Mouse (Mus musculus) forebrain, postnatal 0 days (tissue): ENCODE results near the gene A830018L16Rik. TPM values are rescaled to one million over a fixed set of nuclear protein-coding genes. Genes with fewer than 3 reads are reported as not detected.

ENCODE experiments used
- ATAC-seq: fragments of 200-750 bp; cut with Nextera tagmentation; 2 replicates; pipeline ENCODE4 v1.8.0; 2017; ENCODE audit warnings: mild to moderate bottlenecking, moderate library complexity
- DNase-seq: peaks from one replicate; pipeline ENCODE4 v3.0.0-alpha.2; 2015
- H3K27ac ChIP-seq: fragments of 300-500 bp; sonication (generic); 2 replicates; pipeline ENCODE4 v1.5.1; 2014; ENCODE audit warnings: low read depth, mild to moderate bottlenecking, antibody characterized with exemption, low read length, moderate library complexity, mixed read lengths
- H3K27me3 ChIP-seq: fragments of 300-500 bp; sonication (generic); 2 replicates; pipeline ENCODE4 v1.6.1; 2014; ENCODE audit warnings: mild to moderate bottlenecking, low read length, mixed read lengths; ENCODE audit not compliant: insufficient read depth
- H3K36me3 ChIP-seq: fragments of 300-500 bp; sonication (generic); 2 replicates; pipeline ENCODE4 v1.6.1; 2014; ENCODE audit warnings: mild to moderate bottlenecking, moderate library complexity; ENCODE audit not compliant: insufficient read depth
- H3K4me1 ChIP-seq: fragments of 300-500 bp; sonication (generic); 2 replicates; pipeline ENCODE4 v1.6.1; 2014; ENCODE audit warnings: antibody characterized with exemption; ENCODE audit not compliant: insufficient read depth
- H3K4me2 ChIP-seq: fragments of 300-500 bp; sonication (generic); 2 replicates; pipeline ENCODE4 v1.6.1; 2014; ENCODE audit warnings: low read depth, mild to moderate bottlenecking, moderate library complexity
- H3K4me3 ChIP-seq: fragments of 300-500 bp; sonication (generic); 2 replicates; pipeline ENCODE4 v1.5.1; 2014; ENCODE audit warnings: low read depth, low read length, mixed read lengths
- H3K9ac ChIP-seq: fragments of 300-500 bp; sonication (generic); 2 replicates; pipeline ENCODE4 v1.6.1; 2014; ENCODE audit warnings: mild to moderate bottlenecking
- H3K9me3 ChIP-seq: fragments of 300-500 bp; sonication (generic); 2 replicates; pipeline ENCODE4 v1.6.1; 2016; ENCODE audit warnings: low read length
- CTCF ChIP-seq: sonication (generic); IDR thresholded peaks from 2 replicates; pipeline ENCODE4 v1.5.1; 2016; ENCODE audit warnings: antibody characterized with exemption, control low read depth, low read depth
- WGBS: fragments of 180-500 bp; shearing (Covaris S2); extraction: QIAGEN DNeasy Blood & Tissue Kit; methylation state at CpG from one replicate; pipeline ENCODE4 v1.1.7; 2014; 5-methylcytosine and 5-hydroxymethylcytosine counted together
- polyA plus RNA-seq: library from polyadenylated mRNA; unstranded; fragments of >200 nt; fragmentation: Nextera tagmentation; extraction: Ambion mirVana; gene quantifications from 2 replicates; pipeline ENCODE4 v1.2.1, GENCODE M21; 2015
- total RNA-seq: library from RNA; depleted of rRNA; stranded (reverse); fragments of >200 nt; gene quantifications from 2 replicates; pipeline ENCODE4 v1.2.3, GENCODE M21; 2014

Gene A830018L16Rik
- total and polyA plus RNA-seq, 2 experiments from 2014 or later, result 18.3 to 32.1 TPM

GRCm38 (mm10) chr1:11750607-11751006, 336.7 kb downstream of the A830018L16Rik start:
- peak; percentile 21 for DNase-seq
- no peak overlapping the region for H3K27ac ChIP-seq
- no peaks in the 10 kb centered on the region for H3K36me3 ChIP-seq
- no peak overlapping the region for H3K9ac ChIP-seq
- peak; percentile 68 for ATAC-seq
- no peaks in the 10 kb centered on the region; the same call in 1 of the 2 replicates for H3K27me3 ChIP-seq
- 56% methylated on average over 2 of the region's 2 CpGs for WGBS
- no peak for TF ChIP-seq CTCF
- no peak overlapping the region for H3K4me3 ChIP-seq
- no peak overlapping the region for H3K4me2 ChIP-seq
- no peaks in the 10 kb centered on the region for H3K4me1 ChIP-seq
- 0 out of 2 replicates have a peak, but pooled peaks cover 6% of the 10 kb centered on the region for H3K9me3 ChIP-seq

GRCm38 (mm10) chr1:11751996-11752395, 338.1 kb downstream of the A830018L16Rik start:
- no peak overlapping the region for H3K27ac ChIP-seq
- no peak overlapping the region for H3K9ac ChIP-seq
- TF ChIP-seq CTCF, result no peak
- no peaks in the 10 kb centered on the region for H3K4me1 ChIP-seq
- no peaks in the 10 kb centered on the region for H3K36me3 ChIP-seq
- no peaks in the 10 kb centered on the region for H3K9me3 ChIP-seq
- no peak overlapping the region for H3K4me2 ChIP-seq
- H3K4me3 ChIP-seq, result no peak overlapping the region
- no peak for DNase-seq
- H3K27me3 ChIP-seq, result no peaks in the 10 kb centered on the region; the same call in 1 of the 2 replicates
- ATAC-seq, result no peak

- no peaks in the 10 kb centered on the region for H3K36me3 ChIP-seq
- no peak for TF ChIP-seq CTCF
- H3K27ac ChIP-seq, result no peak overlapping the region
- H3K9ac ChIP-seq, result no peak overlapping the region
- H3K4me2 ChIP-seq, result no peak overlapping the region
- no peak for ATAC-seq
- 40% methylated on average over 1 of the region's 1 CpGs for WGBS
- no peak overlapping the region for H3K4me3 ChIP-seq
- H3K4me1 ChIP-seq, result no peaks in the 10 kb centered on the region
- no peaks in the 10 kb centered on the region for H3K9me3 ChIP-seq
- no peak for DNase-seq
- H3K27me3 ChIP-seq, result no peaks in the 10 kb centered on the region
These were observed 374.4 kb downstream of the A830018L16Rik start for GRCm38 (mm10) chr1:11788264-11788663.

- H3K9me3 ChIP-seq, result no peaks in the 10 kb centered on the region
- H3K4me1 ChIP-seq, result no peaks in the 10 kb centered on the region
- ATAC-seq (no peak), DNase-seq (no peak)
- no peak overlapping the region for H3K4me2 ChIP-seq
- no peak overlapping the region for H3K9ac ChIP-seq
- H3K27ac ChIP-seq, result no peak overlapping the region
- no peak overlapping the region for H3K4me3 ChIP-seq
- no peak for TF ChIP-seq CTCF
- H3K36me3 ChIP-seq, result no peaks in the 10 kb centered on the region
- WGBS, result 84% methylated on average over 2 of the region's 2 CpGs
- no peaks in the 10 kb centered on the region for H3K27me3 ChIP-seq
These were observed 378.9 kb downstream of the A830018L16Rik start for GRCm38 (mm10) chr1:11792820-11793219.

- Histone ChIP-seq H3K9me3 (no peaks in the 10 kb centered on the region), H3K27ac (no peak overlapping the region), H3K4me1 (no peaks in the 10 kb centered on the region), H3K4me2 (no peak overlapping the region), H3K4me3 (no peak overlapping the region), H3K9ac (no peak overlapping the region), H3K27me3 (no peaks in the 10 kb centered on the region), H3K36me3 (no peaks in the 10 kb centered on the region)
- ATAC-seq (no peak), DNase-seq (peak; percentile 14)
- no peak for TF ChIP-seq CTCF
- 35% methylated on average over 2 of the region's 2 CpGs for WGBS
These were observed 381.8 kb downstream of the A830018L16Rik start for GRCm38 (mm10) chr1:11795666-11796065.

GRCm38 (mm10) chr1:11872847-11873246, 458.9 kb downstream of the A830018L16Rik start:
- DNase-seq (no peak), ATAC-seq (no peak)
- Histone ChIP-seq H3K27ac (no peak overlapping the region), H3K4me1 (no peaks in the 10 kb centered on the region), H3K36me3 (no peaks in the 10 kb centered on the region), H3K4me2 (no peak overlapping the region), H3K4me3 (no peak overlapping the region), H3K9me3 (no peaks in the 10 kb centered on the region), H3K27me3 (no peaks in the 10 kb centered on the region), H3K9ac (no peak overlapping the region)
- TF ChIP-seq CTCF, result no peak
- 80% methylated on average over 4 of the region's 4 CpGs for WGBS

GRCm38 (mm10) chr1:11873573-11873972, 459.7 kb downstream of the A830018L16Rik start:
- WGBS, result 68% methylated on average over 1 of the region's 1 CpGs
- Histone ChIP-seq H3K4me3 (no peak overlapping the region), H3K27me3 (no peaks in the 10 kb centered on the region), H3K9me3 (no peaks in the 10 kb centered on the region), H3K4me2 (no peak overlapping the region), H3K4me1 (no peaks in the 10 kb centered on the region), H3K27ac (no peak overlapping the region), H3K9ac (no peak overlapping the region), H3K36me3 (no peaks in the 10 kb centered on the region)
- TF ChIP-seq CTCF, result no peak
- no peak for DNase-seq
- ATAC-seq, result no peak

- no peak for DNase-seq
- Histone ChIP-seq H3K4me3 (no peak overlapping the region), H3K27ac (no peak overlapping the region), H3K36me3 (no peaks in the 10 kb centered on the region), H3K4me2 (no peak overlapping the region), H3K27me3 (no peaks in the 10 kb centered on the region), H3K4me1 (no peaks in the 10 kb centered on the region), H3K9ac (no peak overlapping the region), H3K9me3 (no peaks in the 10 kb centered on the region)
- WGBS, result 53% methylated on average over 2 of the region's 2 CpGs
- no peak for TF ChIP-seq CTCF
- ATAC-seq, result no peak
These were observed 467.8 kb downstream of the A830018L16Rik start for GRCm38 (mm10) chr1:11881706-11882105.
